Mouse (Mus musculus): ENCODE results near the gene Man1a.

DNA sequence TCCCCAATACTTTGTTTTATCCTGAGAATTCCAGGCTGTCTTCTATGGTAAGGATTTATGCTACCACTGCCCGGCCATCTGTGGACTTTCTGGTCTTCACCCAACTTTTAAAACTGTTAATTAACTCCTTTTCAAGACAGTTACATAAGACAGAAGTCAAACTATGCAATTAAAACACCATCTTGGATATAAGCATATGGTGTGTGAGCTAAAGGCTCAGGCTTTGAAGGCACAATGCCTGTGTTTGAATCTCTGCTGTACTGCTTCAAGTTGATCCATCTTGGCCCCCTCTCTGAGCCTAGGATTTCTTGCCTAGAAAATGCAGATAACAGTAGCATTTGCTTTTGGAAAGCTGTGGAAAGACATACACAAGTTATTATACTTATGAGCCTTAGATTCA, 97.8 kb downstream of the Man1a start:
- TF ChIP-seq CTCF (IDR thresholded peaks at IDR 0.05; ENCODE audit: low read depth, low read length) = no peak
- no peak for TF ChIP-seq POLR2A (IDR thresholded peaks at IDR 0.05; ENCODE audit: extremely low read depth, insufficient read depth, low read length)
